Mouse (Mus musculus) kidney, embryonic 15.5 days (tissue): ENCODE measurements at regions not wholly inside any gene's neighbourhood (a gene's known extent, or its start where the extent isn't known, plus 50 kb on each side); places are given as distances from the start of the nearest gene placed in this dataset.

Source experiments
- ATAC-seq: fragments of 200-750 bp; cut with Nextera tagmentation; replicated peaks from 2 replicates; pipeline ENCODE4 v1.8.0; 2017; ENCODE audit warnings: moderate TSS enrichment; ENCODE audit not compliant: low FRiP score
- H3K27ac ChIP-seq: fragments of 300-500 bp; sonication (generic); 2 replicates; pipeline ENCODE4 v1.5.1; 2015; ENCODE audit warnings: mild to moderate bottlenecking, inconsistent platforms
- H3K27me3 ChIP-seq: fragments of 300-500 bp; sonication (generic); 2 replicates; pipeline ENCODE4 v1.6.1; 2015; ENCODE audit warnings: inconsistent platforms
- H3K36me3 ChIP-seq: fragments of 300-500 bp; sonication (generic); 2 replicates; pipeline ENCODE4 v1.6.1; 2015; ENCODE audit warnings: inconsistent platforms
- H3K4me1 ChIP-seq: fragments of 300-500 bp; sonication (generic); 2 replicates; pipeline ENCODE4 v1.6.1; 2015; ENCODE audit warnings: inconsistent platforms
- H3K4me2 ChIP-seq: fragments of 300-500 bp; sonication (generic); 2 replicates; pipeline ENCODE4 v1.6.1; 2015; ENCODE audit warnings: moderate library complexity, mild to moderate bottlenecking, inconsistent platforms
- H3K4me3 ChIP-seq: fragments of 300-500 bp; sonication (generic); replicated peaks from 2 replicates; pipeline ENCODE4 v1.5.1; 2015; ENCODE audit warnings: mild to moderate bottlenecking, inconsistent platforms
- H3K9ac ChIP-seq: fragments of 300-500 bp; sonication (generic); 2 replicates; pipeline ENCODE4 v1.6.1; 2015; ENCODE audit warnings: mild to moderate bottlenecking, inconsistent platforms
- H3K9me3 ChIP-seq: fragments of 300-500 bp; sonication (generic); replicated peaks from 2 replicates; pipeline ENCODE4 v1.6.1; 2016; ENCODE audit warnings: inconsistent platforms
- WGBS: fragments of 180-500 bp; shearing (Covaris S2); methylation state at CpG from one replicate; pipeline ENCODE4 v1.1.7; 2015; ENCODE audit warnings: mixed read lengths; 5-methylcytosine and 5-hydroxymethylcytosine counted together

- Histone ChIP-seq H3K9ac (no peak overlapping the region), H3K4me2 (no peak overlapping the region), H3K4me1 (no peaks in the 10 kb centered on the region), H3K27me3 (no peaks in the 10 kb centered on the region), H3K27ac (no peak overlapping the region), H3K4me3 (no peak overlapping the region), H3K36me3 (no peaks in the 10 kb centered on the region), H3K9me3 (no peaks in the 10 kb centered on the region)
- ATAC-seq = no peak
- 76% methylated on average over 3 of the region's 3 CpGs for WGBS
These were observed 60.4 kb upstream of the Rap1gds1 start for GRCm38 (mm10) chr3:139135371-139135770.

GRCm38 (mm10) chr3:139136044-139136443, 61.0 kb upstream of the Rap1gds1 start:
- Histone ChIP-seq H3K9me3 (no peaks in the 10 kb centered on the region), H3K4me3 (no peak overlapping the region)
- no peak for ATAC-seq

GRCm38 (mm10) chr3:139152654-139153053, 52.8 kb upstream of the Stpg2 start:
- H3K27ac ChIP-seq = no peak overlapping the region
- no peaks in the 10 kb centered on the region for H3K27me3 ChIP-seq
- no peak overlapping the region for H3K4me3 ChIP-seq
- H3K4me1 ChIP-seq = no peaks in the 10 kb centered on the region
- no peak overlapping the region for H3K9ac ChIP-seq
- H3K4me2 ChIP-seq = no peak overlapping the region
- 67% methylated on average over 3 of the region's 3 CpGs for WGBS
- no peaks in the 10 kb centered on the region for H3K9me3 ChIP-seq
- ATAC-seq = 0 out of 2 replicates have a peak, but pooled peaks have one; percentile 36
- no peaks in the 10 kb centered on the region for H3K36me3 ChIP-seq

More at GRCm38 (mm10) chr3:139136044-139136443, 61.0 kb upstream of the Rap1gds1 start:
- Histone ChIP-seq H3K4me1 (no peaks in the 10 kb centered on the region), H3K27ac (no peak overlapping the region), H3K27me3 (no peaks in the 10 kb centered on the region), H3K36me3 (no peaks in the 10 kb centered on the region), H3K9ac (no peak overlapping the region), H3K4me2 (no peak overlapping the region)
- 97% methylated on average over 2 of the region's 2 CpGs for WGBS

- WGBS = 84% methylated on average over 1 of the region's 1 CpGs
- ATAC-seq = no peak
- no peak overlapping the region for H3K4me2 ChIP-seq
- no peak overlapping the region for H3K9ac ChIP-seq
- H3K27ac ChIP-seq = no peak overlapping the region
- no peaks in the 10 kb centered on the region for H3K36me3 ChIP-seq
- H3K9me3 ChIP-seq = no peaks in the 10 kb centered on the region
- H3K4me3 ChIP-seq = no peak overlapping the region
- H3K27me3 ChIP-seq = no peaks in the 10 kb centered on the region
- H3K4me1 ChIP-seq = no peaks in the 10 kb centered on the region
These were observed 51.2 kb upstream of the Stpg2 start for GRCm38 (mm10) chr3:139154294-139154693.
